Mouse (Mus musculus) embryonic fibroblast, embryonic 13.5 days (primary cell): ENCODE results near the gene Klra6.
"Not testable (repeated sequence)": the region's sequence is repeated elsewhere in the genome, so short reads cannot be mapped to it uniquely, and the experiment has no call there.

Experiments
- CTCF ChIP-seq: IDR thresholded peaks from 2 replicates; pipeline ENCODE4 v1.5.1; 2011; ENCODE audit warnings: mild to moderate bottlenecking, control low read depth, low read length, moderate library complexity, borderline replicate concordance; ENCODE audit not compliant: insufficient read depth
- POLR2A ChIP-seq: IDR thresholded peaks from 2 replicates; pipeline ENCODE4 v1.6.1; 2011; ENCODE audit warnings: low read depth, mild to moderate bottlenecking, control low read depth, low read length, moderate library complexity

DNA sequence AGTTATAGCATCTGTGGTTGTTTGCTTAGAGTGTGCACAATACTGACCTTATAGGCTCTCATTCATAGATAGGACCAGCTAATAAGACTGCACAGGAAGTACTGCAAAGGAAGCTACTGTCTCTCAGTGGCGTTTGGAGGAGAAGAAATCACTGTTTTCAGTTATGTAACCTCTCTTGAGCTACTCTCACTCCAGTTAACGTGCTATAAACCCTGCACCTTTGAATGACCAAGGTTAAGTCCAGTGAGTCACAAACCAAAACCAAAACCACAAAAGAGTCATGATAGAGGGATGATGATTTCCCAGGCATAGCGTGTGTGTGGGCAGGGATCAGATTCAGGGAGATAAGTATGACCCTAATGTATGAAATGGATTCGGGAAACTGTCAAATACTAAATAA lies 8.4 kb upstream of the Klra6 start:
- TF ChIP-seq POLR2A, CTCF: not testable (repeated sequence)
